Mouse (Mus musculus) myocyte (in vitro differentiated cells): ENCODE measurements around the gene Atp2a1. TPM values are rescaled to one million over a fixed set of nuclear protein-coding genes. Genes with fewer than 3 reads are reported as not detected.
A peak's percentile ranks its signal among the peaks of the same experiment; 100 is the strongest.

Source experiments
- H3K27me3 ChIP-seq: one replicate; pipeline ENCODE4 v1.6.1; 2011; ENCODE audit not compliant: control insufficient read depth, insufficient read depth, insufficient read length
- H3K36me3 ChIP-seq: one replicate; pipeline ENCODE4 v1.6.1; 2011; ENCODE audit not compliant: control insufficient read depth, insufficient read depth
- H3K4me2 ChIP-seq: one replicate; pipeline ENCODE4 v1.6.1; 2011; ENCODE audit warnings: low read depth, control low read depth
- H3K4me3 ChIP-seq: one replicate; pipeline ENCODE4 v1.5.1; 2011; ENCODE audit warnings: mild to moderate bottlenecking, control low read depth, moderate library complexity
- H3K79me2 ChIP-seq: one replicate; pipeline ENCODE4 v1.6.1; 2011; ENCODE audit not compliant: control insufficient read depth, insufficient read depth
- H3ac ChIP-seq: one replicate; pipeline ENCODE4 v1.6.1; 2011; ENCODE audit not compliant: control insufficient read depth, insufficient read length
- CEBPB ChIP-seq: IDR thresholded peaks from 2 replicates; pipeline ENCODE4 v1.6.1; 2011; ENCODE audit warnings: mild to moderate bottlenecking, moderate library complexity; ENCODE audit not compliant: poor library complexity, insufficient read depth, severe bottlenecking
- E2F4 ChIP-seq: IDR thresholded peaks from one replicate; pipeline ENCODE4 v1.6.1; 2011; ENCODE audit warnings: mild to moderate bottlenecking, control low read depth, moderate library complexity; ENCODE audit not compliant: insufficient read depth
- MAX ChIP-seq: IDR thresholded peaks from one replicate; pipeline ENCODE4 v1.6.1; 2011; ENCODE audit warnings: low read depth, mild to moderate bottlenecking, control low read depth
- MYOD1 ChIP-seq, 3 experiments: IDR thresholded peaks; one replicate each; pipeline ENCODE4 v1.6.1; 2011; ENCODE audit warnings: control low read depth in 2 of 3, low read depth in 2 of 3, mild to moderate bottlenecking in 2 of 3, moderate library complexity in 1 of 3; ENCODE audit not compliant: insufficient read length in 2 of 3, control insufficient read depth in 1 of 3
- MYOG ChIP-seq, 3 experiments: IDR thresholded peaks; one replicate each; pipeline ENCODE4 v1.6.1; 2011; ENCODE audit warnings: control low read depth in 2 of 3, low read depth in 2 of 3, mild to moderate bottlenecking in 2 of 3; ENCODE audit not compliant: insufficient read length in 2 of 3, control insufficient read depth in 1 of 3, insufficient read depth in 1 of 3
- POLR2A ChIP-seq: IDR thresholded peaks from one replicate; pipeline ENCODE4 v1.6.1; 2011; ENCODE audit warnings: low read depth, mild to moderate bottlenecking, control low read depth, moderate library complexity; ENCODE audit not compliant: insufficient read length
- POLR2AphosphoS2 ChIP-seq: IDR thresholded peaks from one replicate; pipeline ENCODE4 v1.6.1; 2011; ENCODE audit warnings: low read depth, control low read depth; ENCODE audit not compliant: insufficient read length
- REST ChIP-seq: IDR thresholded peaks from one replicate; pipeline ENCODE4 v1.6.1; 2011; ENCODE audit warnings: mild to moderate bottlenecking, control low read depth, moderate library complexity; ENCODE audit not compliant: insufficient read depth, insufficient read length
- SRF ChIP-seq: IDR thresholded peaks from one replicate; pipeline ENCODE4 v1.6.1; 2011; ENCODE audit warnings: low read depth; ENCODE audit not compliant: control insufficient read depth, insufficient read length
- TCF12 ChIP-seq: IDR thresholded peaks from one replicate; pipeline ENCODE4 v1.6.1; 2011; ENCODE audit warnings: mild to moderate bottlenecking, control low read depth; ENCODE audit not compliant: poor library complexity, insufficient read depth, severe bottlenecking
- TCF3 ChIP-seq: IDR thresholded peaks from one replicate; pipeline ENCODE4 v1.6.1; 2011; ENCODE audit warnings: low read depth, control low read depth; ENCODE audit not compliant: insufficient read length
- USF1 ChIP-seq: IDR thresholded peaks from one replicate; pipeline ENCODE4 v1.6.1; 2011; ENCODE audit warnings: low read depth, mild to moderate bottlenecking, control low read depth, moderate library complexity
- polyA plus RNA-seq: library from polyadenylated mRNA; unstranded; fragments of >200 nt; fragmentation: generic; extraction: Trizol; gene quantifications from one replicate; pipeline ENCODE4 v1.2.1, GENCODE M21; 2012; ENCODE audit warnings: missing spikeins

The Atp2a1 gene
- polyA plus RNA-seq, 1 experiment = 1,699 TPM

- H3K36me3 ChIP-seq = peaks cover 26% of the 10 kb centered on the region
Measured at GRCm38 (mm10) chr7:126444536-126444935, 18.4 kb downstream of the Atp2a1 start.

GRCm38 (mm10) chr7:126443997-126444396 lies 18.9 kb downstream of the Atp2a1 start:
- no peaks in the 10 kb centered on the region for H3K79me2 ChIP-seq
- peaks cover 24% of the 10 kb centered on the region for H3K36me3 ChIP-seq
- no peak overlapping the region for H3ac ChIP-seq
- no peak overlapping the region for H3K4me2 ChIP-seq
- no peaks in the 10 kb centered on the region for H3K27me3 ChIP-seq
- H3K4me3 ChIP-seq = no peak overlapping the region
- TF ChIP-seq MYOD1 (IDR thresholded peaks at IDR 0.05; ENCODE audit: control insufficient read depth in 1 of 3, insufficient read length in 2 of 3, low read depth in 2 of 3) (no peak), MAX (no peak), CEBPB (no peak), USF1 (no peak), SRF (no peak), REST (no peak)

More at GRCm38 (mm10) chr7:126444536-126444935, 18.4 kb downstream of the Atp2a1 start:
- H3K27me3 ChIP-seq = no peaks in the 10 kb centered on the region
- no peak overlapping the region for H3ac ChIP-seq
- H3K79me2 ChIP-seq = no peaks in the 10 kb centered on the region
- no peak for TF ChIP-seq E2F4
- TF ChIP-seq POLR2A = peak; percentile 38
- no peak overlapping the region for H3K4me2 ChIP-seq
- no peak overlapping the region for H3K4me3 ChIP-seq

GRCm38 (mm10) chr7:126440134-126440533 lies 22.8 kb downstream of the Atp2a1 start:
- no peak for TF ChIP-seq TCF12
- no peak for TF ChIP-seq E2F4
- TF ChIP-seq POLR2A = no peak
- TF ChIP-seq CEBPB = no peak
- no peak for TF ChIP-seq REST
- no peak for TF ChIP-seq SRF
- no peak for TF ChIP-seq MAX
- no peak for TF ChIP-seq POLR2AphosphoS2
- no peak for TF ChIP-seq TCF3
- no peak for TF ChIP-seq MYOG (IDR thresholded peaks at IDR 0.05; ENCODE audit: control insufficient read depth in 1 of 3, insufficient read depth in 1 of 3, insufficient read length in 2 of 3, low read depth in 2 of 3)
- no peak for TF ChIP-seq MYOD1 (IDR thresholded peaks at IDR 0.05; ENCODE audit: control insufficient read depth in 1 of 3, insufficient read length in 2 of 3, low read depth in 2 of 3)
- Histone ChIP-seq H3K4me3 (no peak overlapping the region), H3K27me3 (no peaks in the 10 kb centered on the region), H3K36me3 (peaks cover 13% of the 10 kb centered on the region), H3K79me2 (no peaks in the 10 kb centered on the region), H3K4me2 (no peak overlapping the region), H3ac (no peak overlapping the region)

- no peaks in the 10 kb centered on the region for H3K79me2 ChIP-seq
Measured at GRCm38 (mm10) chr7:126436851-126437250, 26.1 kb downstream of the Atp2a1 start.

GRCm38 (mm10) chr7:126435801-126436200 lies 27.1 kb downstream of the Atp2a1 start:
- Histone ChIP-seq H3K36me3 (peaks cover 7% of the 10 kb centered on the region), H3K27me3 (no peaks in the 10 kb centered on the region), H3K4me2 (no peak overlapping the region), H3K79me2 (no peaks in the 10 kb centered on the region), H3ac (no peak overlapping the region), H3K4me3 (no peak overlapping the region)
- no peak for TF ChIP-seq MYOG (IDR thresholded peaks at IDR 0.05; ENCODE audit: control insufficient read depth in 1 of 3, insufficient read depth in 1 of 3, insufficient read length in 2 of 3, low read depth in 2 of 3)
- no peak for TF ChIP-seq POLR2A
- TF ChIP-seq MYOD1 (IDR thresholded peaks at IDR 0.05; ENCODE audit: control insufficient read depth in 1 of 3, insufficient read length in 2 of 3, low read depth in 2 of 3) = no peak
- TF ChIP-seq SRF = no peak
- no peak for TF ChIP-seq MAX
- TF ChIP-seq USF1 = no peak
- TF ChIP-seq CEBPB = no peak
- TF ChIP-seq POLR2AphosphoS2 = no peak
- no peak for TF ChIP-seq E2F4
- no peak for TF ChIP-seq TCF12
- TF ChIP-seq TCF3 = no peak
- TF ChIP-seq REST = no peak

More at GRCm38 (mm10) chr7:126436851-126437250, 26.1 kb downstream of the Atp2a1 start:
- Histone ChIP-seq H3K36me3 (peaks cover 7% of the 10 kb centered on the region), H3K27me3 (no peaks in the 10 kb centered on the region), H3K4me2 (peak overlapping the region; percentile 24), H3K4me3 (no peak overlapping the region), H3ac (no peak overlapping the region)
- TF ChIP-seq MYOG (IDR thresholded peaks at IDR 0.05; ENCODE audit: control insufficient read depth in 1 of 3, insufficient read depth in 1 of 3, insufficient read length in 2 of 3, low read depth in 2 of 3) = no peak
- TF ChIP-seq POLR2A = no peak
- no peak for TF ChIP-seq REST
- no peak for TF ChIP-seq E2F4
